Mouse (Mus musculus): ENCODE measurements around the gene Aldoc.

Aldoc gene

DNA sequence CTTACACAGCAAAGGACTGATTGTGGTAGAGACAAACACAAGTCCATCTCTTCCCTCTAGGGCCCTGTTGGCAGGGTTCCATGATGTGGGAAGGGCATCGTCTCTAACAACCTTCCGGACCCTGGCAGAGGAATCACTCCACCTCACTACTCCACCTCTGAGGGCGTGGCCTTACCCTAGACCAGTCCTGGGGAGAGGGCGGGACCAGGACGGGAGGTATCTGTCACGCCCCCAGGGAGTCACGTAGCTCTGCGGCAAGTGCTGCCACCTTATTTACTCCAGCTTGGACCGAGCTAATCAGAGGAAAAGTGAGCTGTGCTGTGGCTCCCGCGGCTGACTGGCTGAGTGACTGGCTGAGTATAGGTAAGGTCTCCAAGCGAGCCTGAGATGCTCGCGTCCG, at the start of gene Aldoc:
Gene Aldoc (plus strand): TSS at position 109 of the 400 bp plus-strand sequence.
- DNase-seq (ENCODE audit: low read depth, low spot score): peak; percentile 97

DNA sequence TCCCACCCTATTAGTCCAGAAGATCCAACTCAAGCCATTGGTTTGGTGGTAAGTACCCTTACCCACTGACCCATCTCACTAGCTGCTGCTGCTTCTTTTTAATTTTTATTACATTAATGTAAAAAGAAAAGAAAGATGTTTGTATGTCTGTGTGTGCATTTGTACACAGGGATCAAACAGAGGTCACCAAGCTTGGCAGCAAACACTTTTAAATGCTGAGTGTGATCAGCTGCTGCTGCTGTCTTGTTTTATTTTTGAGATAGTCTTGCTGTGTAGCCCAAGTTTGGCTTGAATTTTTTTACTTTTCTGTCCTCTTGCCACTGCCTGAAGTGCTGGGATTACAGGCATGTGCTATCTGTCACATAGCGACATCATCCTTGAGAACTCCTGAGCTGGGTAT, 47.2 kb upstream of the Aldoc start:
- DNase-seq (ENCODE audit: low read depth, low spot score): no peak

DNA sequence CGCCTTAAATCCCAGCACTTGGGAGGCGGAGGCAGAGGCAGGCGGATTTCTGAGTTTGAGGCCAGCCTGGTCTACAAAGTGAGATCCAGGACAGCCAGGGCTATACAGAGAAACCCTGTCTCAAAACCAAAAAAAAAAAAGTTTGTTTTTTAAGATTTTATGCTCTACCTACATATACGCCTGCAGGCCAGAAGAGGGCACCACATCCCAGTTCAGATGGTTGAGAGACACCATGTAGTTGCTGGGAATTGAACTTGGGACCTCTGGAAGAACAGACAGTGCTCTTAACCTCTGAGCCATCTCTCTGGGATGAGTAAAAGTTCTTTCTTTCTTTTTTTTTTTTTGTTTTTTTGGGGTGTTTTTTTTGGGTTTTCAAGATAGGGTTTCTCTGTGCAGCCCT, 46.6 kb upstream of the Aldoc start:
- peak; percentile 70 for DNase-seq (ENCODE audit: low read depth, low spot score)

DNA sequence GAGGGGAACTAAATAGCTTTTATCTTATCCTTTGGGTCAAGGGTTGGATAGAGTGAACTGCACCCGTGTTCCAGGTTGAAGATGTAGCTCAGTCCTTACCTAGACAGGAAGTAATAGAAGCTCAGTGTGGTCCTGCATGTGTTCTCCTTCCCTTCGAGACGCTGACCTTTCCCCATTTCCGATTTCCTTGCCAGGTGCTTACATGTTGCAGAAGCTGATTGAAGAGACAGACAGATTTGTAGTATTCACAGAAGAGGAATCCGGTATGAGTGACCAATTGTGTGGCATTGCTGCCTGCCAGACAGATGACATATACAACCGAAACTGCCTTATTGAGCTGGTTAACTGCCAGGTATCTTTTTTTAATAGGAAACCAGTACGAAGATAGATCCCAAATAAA, 43.9 kb upstream of the Aldoc start:
- DNase-seq (ENCODE audit: low read depth, low spot score): no peak

DNA sequence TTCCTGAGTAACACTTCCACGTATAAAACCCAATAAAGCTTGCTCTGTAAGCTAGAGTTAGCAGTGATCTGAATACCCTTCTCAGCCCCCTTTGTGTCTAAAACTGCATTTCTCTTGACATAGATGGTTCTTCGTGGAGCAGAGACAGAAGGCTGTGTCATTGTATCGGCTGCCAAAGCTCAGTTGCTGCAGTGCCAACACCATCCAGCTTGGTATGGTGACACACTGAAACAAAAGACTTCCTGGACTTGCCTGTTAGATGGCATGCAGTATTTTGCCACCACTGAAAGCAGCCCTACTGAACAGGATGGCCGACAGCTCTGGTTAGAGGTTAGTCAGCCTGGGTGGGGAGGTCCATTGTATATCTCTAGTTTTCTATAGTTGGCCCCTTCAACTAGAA, 43.2 kb upstream of the Aldoc start:
- DNase-seq (ENCODE audit: low read depth, low spot score): no peak

DNA sequence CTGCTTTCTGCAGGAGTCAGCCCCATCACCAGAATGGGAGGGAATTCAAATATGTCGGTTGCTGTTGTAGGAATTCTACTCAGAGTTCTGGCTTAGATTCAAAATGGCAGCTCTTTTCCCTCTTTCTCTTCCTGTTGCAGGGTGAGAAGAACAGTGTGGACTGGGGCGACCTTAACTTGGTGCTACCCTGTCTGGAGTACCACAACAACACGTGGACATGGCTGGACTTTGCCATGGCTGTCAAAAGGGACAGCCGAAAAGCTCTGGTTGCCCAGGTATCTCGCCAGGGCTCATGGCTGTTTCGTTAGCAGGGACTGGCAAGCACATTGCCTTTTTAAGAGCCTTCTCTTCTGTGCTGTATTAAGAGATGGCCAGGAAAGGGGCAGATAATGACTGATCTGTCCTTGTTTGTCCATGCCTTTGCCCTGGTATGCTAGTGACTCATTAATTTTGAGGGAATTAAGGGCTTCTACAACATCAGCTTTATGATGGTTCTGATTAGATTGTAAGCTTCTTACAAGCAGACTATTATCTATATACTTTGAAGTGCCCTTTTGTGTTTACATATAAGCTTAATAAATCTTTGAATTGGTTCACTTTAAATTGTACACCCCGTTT, 33.5 kb upstream of the Aldoc start:
- DNase-seq (ENCODE audit: low read depth, low spot score): no peak

DNA sequence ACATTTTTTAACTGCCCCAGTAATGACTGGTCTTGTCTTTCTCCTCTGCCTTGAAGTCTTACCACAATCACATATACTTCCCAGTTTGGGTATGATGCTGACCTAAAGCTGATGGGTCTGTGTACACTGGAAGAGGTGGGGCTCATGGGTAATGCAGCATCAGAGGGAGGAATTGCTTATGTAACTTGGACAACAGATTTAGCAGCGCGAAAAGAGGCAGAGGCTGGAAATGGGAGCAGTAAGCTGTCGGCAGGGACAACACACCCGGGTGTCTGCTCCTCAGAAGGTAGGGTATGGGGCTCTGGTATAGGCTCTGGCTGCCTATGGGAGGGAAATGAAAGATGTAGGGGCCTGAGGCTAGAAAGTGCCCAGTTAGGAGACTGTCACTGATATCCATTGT, 32.1 kb upstream of the Aldoc start, which contains the start of gene BC030499:
Gene BC030499 (plus strand): TSS at position 188 of the 400 bp plus-strand sequence.
- no peak for DNase-seq (ENCODE audit: low read depth, low spot score)

DNA sequence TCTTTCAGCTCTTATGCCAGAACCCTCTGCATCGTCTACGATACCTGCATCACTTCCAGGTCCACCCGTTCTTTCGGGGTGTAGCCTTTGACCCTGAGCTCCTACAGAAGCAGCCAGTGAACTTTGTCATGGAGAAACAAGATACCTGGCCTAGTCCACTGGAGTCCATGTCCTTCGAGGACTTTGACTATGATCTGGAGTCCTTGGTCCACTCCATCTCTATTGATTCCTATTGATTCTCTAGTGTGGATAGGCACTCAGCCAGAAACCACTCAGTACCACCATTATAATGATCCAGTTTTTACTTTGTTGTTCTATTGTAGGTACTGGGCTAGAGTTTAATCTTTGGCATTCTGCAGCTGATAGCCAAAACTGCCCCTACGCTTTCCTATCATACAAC, 28.2 kb upstream of the Aldoc start:
- no peak for DNase-seq (ENCODE audit: low read depth, low spot score)

DNA sequence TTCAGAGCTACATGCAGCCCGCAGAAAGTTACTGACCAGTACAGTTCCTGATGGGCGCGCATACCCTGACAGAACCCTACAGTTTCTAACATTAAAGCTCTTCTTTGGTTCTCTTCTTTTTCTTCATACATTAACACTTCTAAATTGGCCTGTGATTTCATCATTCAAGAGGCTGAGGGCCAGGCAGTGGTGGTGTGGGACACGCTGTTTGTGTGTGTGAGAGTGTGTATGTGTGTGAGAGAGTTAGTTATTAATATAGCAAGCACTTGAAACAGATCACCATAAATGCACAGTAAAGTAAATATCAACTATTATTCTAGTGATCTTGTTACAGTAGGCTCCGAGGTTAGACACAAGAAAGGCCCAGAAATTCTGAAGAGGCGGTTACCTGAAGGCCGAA, 21.9 kb upstream of the Aldoc start:
- no peak for DNase-seq (ENCODE audit: low read depth, low spot score)

DNA sequence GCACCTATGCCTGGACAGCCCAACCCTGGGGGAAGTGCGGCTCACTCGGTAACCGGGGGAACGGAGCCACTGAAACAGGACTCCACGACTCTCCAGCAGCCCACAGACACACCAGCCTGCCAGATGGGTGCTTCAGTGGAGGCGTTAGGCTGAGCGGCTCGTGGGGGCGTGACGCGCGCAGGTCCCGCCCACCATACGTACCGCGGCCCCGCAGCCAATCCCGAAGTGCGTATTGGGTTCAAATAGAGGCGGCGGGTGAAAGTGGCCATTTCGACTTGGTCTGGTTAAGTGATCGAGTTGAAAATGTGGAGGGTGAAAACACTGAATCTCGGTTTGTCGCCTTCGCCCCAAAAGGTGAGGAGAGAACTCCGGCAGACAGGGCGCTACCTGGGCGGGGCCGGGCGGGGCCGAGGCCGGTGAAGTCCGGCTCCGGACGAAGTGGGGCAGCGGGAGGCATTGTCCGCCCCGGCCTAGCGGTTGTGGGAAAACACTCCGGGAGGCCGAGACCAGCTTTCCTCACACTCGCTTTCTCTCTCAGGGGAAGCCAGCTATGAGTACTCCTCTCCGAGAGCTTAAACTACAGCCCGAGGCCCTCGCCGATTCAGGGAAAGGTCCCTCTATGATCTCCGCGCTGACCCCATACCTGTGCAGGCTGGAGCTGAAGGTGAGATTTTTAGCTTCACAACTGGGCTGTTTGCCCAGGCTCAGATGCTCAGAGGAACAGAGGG, 21.2 kb upstream of the Aldoc start, which contains the start of gene Spag5:
Gene Spag5 (plus strand): TSS at position 173 of the 728 bp plus-strand sequence.
- DNase-seq (ENCODE audit: low read depth, low spot score): peak; percentile 96

DNA sequence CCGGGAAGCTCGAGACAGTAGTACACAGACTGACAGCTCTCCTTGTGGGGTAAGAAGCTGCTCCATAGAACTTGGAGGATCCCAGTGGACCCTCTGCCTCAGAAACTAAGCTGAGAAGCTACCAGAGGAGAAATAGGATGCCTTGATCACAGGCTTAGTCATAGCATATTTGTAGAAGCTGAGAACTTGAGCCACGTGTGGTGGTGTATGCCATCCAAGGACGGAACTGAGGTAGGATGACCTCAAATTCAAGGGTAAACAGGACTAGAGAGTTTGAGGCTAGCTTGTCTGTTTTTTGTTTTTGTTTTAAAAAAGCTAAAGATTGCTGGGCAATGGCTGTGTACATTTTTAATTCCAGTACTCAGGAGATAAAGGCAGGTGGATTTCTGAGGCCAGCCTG, 17.5 kb upstream of the Aldoc start:
- DNase-seq (ENCODE audit: low read depth, low spot score): no peak

DNA sequence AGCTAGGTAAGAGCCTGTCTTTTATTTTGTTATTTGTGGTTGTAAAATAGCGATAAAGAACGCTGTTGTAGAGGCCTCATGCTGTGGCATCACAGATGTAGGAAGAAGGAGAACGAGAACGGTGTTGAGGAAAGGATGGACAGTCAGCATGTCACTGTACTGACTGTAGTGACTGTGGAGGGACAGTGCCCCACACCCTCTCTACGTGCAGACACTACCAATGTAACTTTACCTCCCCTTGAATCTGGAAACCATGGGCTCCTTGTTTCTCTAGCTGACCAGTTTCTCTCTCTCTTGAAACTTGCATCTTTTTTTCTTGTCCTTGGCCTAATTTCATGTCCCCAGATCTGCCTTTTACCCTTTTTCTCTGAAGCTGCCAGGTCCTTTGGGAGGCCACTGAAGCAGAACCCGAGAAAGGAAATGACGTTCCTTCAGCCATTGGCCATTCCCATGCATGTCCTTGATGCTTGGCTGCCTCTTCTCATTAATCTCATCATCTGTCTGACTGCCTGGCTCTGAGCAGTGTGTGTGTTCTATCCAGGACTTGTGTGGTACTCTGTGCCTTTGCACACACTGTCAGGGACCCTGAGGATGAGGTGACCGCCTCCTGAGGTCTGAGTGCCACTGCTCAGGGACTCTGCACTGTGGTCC, 11.8 kb upstream of the Aldoc start:
- DNase-seq (ENCODE audit: low read depth, low spot score): no peak

DNA sequence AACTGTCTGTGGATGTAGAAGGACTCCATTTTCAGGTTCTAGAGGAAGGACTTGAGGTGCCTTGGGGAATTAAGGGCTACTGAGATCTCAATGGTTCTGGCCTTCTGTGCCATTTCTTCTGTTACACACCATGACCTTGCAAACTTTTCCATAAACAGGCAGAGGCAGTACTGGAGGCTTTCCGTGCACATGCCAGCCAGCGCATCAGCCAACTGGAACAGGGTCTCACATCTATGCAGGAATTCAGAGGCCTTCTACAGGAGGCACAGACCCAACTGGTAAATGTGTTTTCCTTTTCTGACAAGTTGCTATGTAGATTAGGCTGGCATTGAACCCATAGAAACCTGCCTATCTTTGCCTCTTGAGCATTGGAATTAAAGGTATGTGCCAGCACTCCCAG, 9.1 kb upstream of the Aldoc start:
- DNase-seq (ENCODE audit: low read depth, low spot score): no peak

DNA sequence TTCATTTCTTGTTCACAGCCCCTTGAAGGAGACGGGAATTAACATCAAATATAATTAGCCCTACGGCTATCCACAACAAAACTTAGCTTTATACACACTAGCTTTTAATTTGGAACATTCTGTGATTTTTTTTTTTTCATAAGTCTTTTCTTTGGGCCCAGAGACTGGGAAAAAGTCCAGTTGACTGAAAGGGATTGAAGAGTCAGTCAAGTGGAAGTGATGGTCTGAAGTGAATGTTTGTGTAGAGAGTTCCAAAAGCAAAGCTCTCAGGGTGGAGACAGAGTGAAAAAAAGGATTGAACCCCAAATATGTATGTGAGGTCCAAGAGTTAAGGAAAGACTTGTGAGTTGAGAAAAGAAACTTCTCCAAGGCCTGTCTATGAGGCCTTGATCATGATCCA, 4.4 kb upstream of the Aldoc start:
- DNase-seq (ENCODE audit: low read depth, low spot score): no peak

DNA sequence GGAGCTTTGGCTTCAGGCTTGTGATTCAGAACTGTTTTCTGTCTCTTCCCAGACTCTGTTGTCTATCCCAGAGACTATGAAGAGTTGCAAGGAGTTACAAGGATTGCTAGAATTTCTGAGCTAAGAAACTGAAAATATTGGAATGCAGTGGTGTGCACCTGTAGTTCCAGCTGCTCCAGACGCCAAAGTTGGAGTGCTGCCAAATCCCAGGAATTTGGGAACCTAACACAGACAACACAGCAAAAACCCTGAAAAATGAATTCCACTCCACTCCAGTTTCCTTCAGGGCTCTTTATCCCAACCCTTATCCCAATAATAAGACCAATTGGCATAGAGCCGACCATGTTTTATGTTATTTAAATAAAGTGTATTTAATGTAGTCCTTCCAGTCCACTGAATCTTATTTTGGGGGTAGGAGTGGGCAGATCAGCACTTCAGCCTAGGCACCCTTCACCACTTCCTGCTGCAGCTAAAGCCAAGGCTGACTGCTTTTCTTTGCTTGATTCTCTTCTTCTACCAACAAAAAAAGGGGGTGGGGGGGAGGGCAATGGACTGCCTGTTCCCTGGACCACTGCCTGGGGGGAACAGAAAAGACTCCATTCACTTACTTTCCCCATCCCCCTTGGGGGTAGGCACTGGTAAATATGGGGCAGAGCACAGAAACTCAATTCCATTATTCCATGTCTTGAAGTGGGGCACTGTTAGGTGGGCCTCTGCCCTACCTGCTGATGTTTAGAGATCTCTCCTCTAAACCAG, 514 bp upstream of the Aldoc start:
- DNase-seq (ENCODE audit: low read depth, low spot score): no peak

DNA sequence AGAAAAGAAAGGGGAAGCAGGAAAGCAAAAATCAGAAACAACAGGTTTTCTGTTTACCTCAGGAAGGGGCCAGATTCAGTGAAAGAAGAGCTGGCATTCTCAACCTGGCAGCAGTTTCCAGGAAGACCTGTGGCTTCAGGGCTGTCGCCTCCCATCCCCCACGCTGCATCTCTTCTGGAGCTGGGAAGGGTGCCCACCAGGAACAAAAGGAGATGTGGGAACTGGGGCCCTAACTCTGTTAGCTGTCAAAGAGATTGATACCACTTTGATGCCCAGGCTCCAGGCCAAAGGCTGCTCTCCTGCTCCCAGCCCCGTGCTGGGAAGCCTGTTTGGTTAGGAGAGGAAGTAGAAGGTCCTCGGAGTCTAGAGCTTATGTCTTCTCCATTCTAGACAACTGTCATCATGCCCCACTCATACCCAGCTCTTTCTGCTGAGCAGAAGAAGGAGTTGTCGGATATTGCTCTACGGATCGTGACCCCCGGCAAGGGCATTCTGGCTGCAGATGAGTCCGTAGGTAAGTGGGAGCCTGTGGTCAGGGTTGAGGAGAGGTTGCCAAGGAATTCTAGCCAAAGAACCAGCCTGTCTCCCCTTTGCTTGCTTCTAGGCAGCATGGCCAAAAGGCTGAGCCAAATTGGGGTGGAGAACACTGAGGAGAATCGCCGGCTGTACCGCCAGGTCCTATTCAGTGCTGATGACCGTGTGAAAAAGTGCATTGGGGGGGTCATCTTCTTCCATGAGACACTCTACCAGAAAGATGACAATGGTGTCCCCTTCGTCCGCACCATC, 1.4 kb downstream of the Aldoc start:
- DNase-seq (ENCODE audit: low read depth, low spot score): no peak

DNA sequence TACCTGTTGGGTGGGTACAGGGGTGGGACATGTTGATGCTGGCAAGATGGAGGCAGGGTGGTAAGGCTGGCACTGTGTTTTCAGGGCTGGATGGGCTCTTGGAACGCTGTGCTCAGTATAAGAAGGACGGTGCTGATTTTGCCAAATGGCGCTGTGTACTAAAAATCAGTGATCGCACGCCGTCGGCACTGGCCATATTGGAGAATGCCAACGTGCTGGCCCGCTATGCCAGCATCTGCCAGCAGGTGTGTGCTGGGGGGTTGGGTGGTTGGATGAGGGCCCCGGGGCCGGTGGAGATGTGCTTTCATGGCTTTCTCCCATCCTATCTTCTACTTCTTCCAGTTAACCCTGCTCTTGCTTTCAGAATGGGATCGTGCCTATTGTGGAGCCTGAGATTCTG, 2.2 kb downstream of the Aldoc start:
- DNase-seq (ENCODE audit: low read depth, low spot score): no peak

DNA sequence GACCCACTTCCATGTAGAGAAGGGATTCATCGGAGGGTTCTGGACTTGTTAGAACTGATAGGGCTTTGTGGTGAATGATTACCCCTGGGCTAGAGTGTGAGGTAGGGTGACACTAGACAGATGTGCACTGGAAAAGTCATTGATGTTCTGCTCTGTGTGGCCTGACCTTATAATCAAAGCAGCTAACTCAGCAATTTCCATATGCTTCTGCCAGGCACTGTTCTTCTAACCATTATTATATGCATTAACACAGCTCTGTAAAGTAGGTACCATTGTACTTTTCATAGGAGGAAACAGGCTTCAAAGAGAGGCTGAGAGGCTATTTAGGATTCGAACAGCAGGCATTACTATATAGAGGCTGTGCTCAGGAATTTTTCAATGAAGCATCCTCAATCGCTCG, 4.4 kb downstream of the Aldoc start:
- DNase-seq (ENCODE audit: low read depth, low spot score): no peak

DNA sequence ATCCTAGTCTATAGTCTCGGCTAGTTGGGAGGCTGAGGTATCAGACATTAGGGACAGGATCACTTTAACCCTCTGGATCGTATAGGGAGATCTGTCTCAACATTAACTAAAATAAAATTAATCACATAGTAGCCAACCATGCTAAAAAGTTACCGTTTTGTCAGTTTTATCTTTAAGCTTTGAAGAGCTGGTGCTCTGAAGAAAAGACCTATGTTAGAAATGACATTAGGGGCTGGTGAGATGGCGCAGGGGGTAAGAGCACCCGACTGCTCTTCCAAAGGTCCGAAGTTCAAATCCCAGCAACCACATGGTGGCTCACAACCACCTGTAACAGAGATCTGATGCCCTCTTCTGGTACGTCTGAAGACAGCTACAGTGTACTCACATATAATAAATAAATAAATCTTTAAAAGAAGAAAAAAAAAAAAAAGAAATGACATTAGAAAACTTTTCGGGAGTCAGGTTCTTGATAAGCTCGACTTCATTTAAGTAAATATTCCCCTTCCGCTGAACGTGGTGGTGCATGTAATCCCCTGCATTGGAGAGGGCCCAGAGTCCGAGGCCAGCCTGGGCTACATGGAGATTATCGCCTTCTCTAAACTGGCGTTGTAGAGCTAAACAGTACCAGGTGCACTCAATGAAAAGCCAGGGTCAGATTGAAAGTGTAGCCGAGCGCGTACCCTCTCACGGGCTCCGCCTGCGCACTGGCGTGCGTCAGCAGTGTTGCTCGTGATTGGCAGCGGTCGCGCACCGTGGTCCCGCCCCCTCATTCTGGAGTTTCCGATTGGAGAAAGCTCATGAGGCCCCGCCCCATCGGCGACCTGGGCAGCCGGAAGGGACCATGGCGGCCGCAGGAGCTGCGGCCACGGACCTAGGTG, 5.1 kb downstream of the Aldoc start, which contains the start of gene Pigs:
Gene Pigs (plus strand): TSS at position 782 of the 878 bp plus-strand sequence.
- peak; percentile 98 for DNase-seq (ENCODE audit: low read depth, low spot score)

DNA sequence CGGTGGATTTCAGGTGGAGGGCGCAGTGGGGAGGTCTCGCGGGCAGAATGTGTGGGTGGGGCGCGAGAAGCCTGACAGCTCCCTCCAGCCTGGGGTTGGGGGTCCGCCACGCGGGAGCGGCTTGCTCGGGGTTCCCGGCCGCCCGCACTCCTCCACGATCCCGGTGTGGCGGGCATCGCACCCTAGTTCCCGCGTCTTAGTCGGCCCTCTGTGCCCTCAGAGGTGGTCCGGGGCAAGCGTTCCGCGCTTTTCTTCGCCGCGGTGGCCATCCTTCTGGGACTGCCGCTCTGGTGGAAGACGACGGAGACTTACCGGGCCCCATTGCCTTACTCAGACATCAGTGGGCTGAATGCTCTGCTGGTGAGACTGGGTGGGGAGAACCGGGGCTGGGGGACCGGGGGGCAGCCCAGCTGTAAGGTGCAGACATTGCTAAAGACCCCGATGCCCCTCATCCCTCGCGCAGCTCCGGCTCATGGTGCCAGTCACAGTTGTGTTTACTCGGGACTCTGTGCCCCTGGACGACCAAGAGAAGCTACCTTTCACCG, 5.8 kb downstream of the Aldoc start:
- no peak for DNase-seq (ENCODE audit: low read depth, low spot score)

Measured in ZHBTc4 (cell line).